Mouse (Mus musculus) lung, postnatal 4 days (tissue): Measurements from ENCODE around the gene Snrnp200.
"Not testable (repeated sequence)": the region's sequence is repeated elsewhere in the genome, so short reads cannot be mapped to it uniquely, and the experiment has no call there.

Experiments
- DNase-seq, 2 experiments: peaks; one replicate each; pipeline ENCODE4 v3.0.0; 2021

Gene Snrnp200

DNA sequence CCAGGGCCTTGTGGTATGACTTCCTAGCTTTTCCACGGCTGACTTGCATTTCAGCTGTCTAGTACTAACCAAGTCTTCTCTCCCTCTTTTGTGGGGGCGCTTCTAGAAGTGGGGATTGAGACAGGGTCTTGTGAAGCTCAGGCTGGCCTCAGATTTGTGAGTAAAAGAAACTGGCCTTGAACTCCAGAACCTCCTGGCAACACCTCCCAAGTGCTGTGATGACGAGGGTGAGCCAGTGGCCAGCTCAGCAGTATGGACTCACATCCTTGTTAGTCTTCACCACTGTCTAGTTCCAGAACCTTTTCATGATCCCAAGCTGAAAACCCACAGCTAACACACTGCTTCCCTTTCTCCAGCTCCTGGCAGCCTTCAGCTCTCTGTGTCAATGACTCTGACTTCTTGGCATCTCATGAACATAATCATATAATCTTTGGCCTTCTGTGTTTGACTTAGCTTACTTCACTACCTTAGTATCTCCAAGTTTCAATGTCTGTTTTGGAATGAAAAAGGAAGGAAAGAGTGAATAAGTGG lies 46.5 kb downstream of the Snrnp200 start:
- no peak for DNase-seq

DNA sequence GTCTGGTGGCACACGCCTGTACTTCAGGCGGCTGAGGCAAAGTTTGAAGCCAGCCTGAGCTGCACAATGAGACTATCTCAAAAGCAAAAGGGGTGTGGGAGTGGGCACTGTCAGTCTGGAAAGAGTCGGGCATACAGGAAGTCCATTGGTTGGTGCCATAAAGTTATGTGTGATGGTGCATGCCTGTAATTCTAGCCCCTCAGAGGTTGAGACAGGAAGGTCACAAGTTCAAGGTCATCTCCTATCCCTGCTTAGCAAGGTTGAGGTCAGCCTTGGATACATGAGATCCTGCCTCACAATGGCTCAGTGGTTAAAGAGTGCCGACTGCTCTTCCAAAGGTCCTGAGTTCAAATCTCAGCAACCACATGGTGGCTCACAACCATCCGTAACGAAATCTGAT lies 47.1 kb downstream of the Snrnp200 start:
- no peak for DNase-seq

DNA sequence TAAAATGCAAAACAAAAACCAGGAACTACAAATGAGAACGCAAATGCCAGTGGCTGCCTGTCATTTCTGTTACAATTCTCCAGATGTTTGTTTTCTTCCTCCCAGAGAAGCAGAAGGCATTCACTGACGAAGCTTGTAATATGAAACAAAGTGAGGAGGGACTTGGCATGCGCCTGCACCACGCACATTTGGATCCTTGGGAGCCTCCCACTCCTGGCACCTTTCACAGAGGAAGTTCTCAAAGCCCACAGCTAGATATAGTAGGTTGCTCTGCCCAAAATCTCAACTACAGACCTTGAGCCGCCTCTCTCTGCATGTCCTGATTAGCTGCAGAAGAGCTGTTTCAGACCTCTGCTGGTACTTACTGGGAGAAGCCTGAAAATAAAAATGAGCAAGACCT lies 51.2 kb downstream of the Snrnp200 start:
- peak; percentile 35 to 80 for DNase-seq

DNA sequence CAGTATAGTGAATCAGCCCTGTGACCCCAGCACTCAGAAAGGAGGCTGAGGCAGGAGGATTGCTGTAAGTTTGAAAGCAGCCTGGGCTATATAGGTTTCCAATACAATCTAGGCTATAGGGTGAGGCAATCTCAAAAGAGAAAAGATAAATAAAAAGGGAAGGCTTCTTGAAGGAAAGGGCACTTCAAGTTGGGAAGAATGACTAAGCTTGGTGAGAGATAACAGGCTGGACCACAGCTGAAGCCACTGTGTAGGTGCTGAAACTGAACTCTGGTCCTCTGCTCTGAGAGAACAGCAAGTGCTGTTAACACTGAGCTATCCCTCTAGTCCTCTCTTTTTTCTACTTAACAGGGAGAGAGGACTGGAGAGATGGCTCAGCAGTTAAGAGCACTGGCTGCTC lies 54.3 kb downstream of the Snrnp200 start:
- no peak for DNase-seq

DNA sequence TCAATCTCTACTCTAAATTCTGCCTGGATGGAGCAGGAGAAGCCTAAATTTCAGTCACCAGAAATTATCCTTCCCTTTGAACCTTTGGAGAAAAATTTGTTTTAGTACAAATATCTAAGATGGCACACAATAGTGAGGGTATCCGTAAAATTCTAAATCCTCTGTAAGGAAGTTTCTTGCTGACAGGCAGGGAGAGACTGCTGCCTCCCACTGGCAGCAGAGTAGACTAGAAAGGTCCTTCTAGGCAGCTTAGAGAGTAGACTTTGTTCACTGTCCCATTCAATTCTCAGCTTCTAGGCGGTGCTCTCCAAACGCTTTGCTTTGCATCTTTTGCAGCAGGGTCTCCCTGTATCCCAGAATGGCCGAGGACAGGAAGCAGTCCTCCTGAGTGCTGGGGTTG lies 59.7 kb downstream of the Snrnp200 start:
- DNase-seq: no peak

DNA sequence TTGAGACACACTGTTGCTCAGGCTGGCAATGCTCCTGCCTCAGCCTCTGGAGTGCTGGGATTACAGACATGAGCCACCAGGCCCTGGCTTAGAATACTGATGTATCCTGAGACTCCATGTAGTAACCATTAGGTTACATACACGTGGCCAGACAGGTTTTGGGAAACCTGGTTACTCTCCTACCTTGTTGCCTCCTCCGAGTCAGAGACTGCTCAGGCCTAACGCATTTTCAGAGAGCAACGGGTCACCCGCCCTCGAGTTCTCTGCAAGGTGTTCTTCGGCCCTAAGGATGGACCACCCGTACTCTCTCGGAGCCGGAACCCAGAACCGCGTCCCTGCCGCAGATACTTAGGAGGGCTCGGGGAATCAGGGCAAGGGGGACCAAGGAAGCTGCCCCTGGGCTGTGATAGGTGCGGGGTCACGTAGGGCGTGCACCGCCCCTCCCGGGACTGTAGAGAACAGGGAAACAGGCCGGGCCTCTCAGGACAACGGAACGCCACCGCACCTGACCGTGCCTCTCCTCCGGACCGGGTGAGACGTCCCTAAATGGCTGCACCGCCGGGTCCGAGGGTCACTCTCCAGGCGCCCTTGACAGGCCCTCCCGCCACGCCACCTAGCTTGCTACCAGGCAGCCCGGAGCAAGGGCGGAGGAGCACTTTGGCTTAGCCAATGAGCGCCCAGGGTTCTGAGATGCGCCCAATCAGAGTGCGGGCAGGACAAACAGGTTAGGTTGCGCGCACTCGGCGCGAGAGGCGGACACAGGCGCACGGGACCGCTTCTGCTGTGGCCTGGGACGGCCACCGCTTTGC lies 61.5 kb downstream of the Snrnp200 start, which contains the start of gene Stard7:
Gene Stard7 (plus strand): TSS at position 728 of the 809 bp plus-strand sequence.
- DNase-seq: peak; percentile 98

DNA sequence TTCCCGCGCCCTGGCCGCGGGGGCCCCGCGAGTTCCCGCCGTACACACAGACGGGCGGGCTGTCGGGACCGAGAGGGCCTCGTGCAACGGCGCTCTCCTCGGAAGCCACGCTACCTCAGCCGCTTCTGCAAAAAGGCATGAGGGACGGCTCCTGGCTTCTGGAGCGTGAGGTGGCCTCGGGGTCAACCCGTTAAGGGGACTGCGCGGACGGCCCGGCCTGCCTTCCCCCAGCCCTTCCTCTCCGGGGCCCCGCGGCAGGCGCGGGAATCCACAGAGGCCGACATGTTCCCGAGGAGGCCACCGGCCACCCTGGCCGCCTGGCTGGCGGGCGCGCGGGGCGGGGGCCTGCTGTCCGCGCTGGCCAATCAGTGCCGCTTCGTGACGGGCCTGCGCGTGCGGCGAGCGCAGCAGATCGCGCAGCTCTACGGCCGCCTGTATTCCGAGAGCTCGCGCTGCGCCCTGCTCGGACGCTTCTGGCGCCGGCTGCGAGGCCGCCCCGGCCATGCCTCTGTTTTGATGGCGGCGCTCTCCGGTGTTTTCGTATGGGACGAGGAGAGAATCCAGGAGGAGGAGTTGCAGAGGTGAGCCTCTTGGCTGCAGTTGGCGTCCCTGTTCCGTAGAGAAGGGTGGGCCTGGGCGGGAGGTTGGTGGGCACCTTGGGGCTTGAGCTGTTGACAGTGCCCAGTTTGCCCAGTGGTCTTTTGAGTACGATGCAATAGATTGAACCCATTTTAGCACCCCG lies 62.3 kb downstream of the Snrnp200 start:
- DNase-seq: peak; percentile 91 to 96

DNA sequence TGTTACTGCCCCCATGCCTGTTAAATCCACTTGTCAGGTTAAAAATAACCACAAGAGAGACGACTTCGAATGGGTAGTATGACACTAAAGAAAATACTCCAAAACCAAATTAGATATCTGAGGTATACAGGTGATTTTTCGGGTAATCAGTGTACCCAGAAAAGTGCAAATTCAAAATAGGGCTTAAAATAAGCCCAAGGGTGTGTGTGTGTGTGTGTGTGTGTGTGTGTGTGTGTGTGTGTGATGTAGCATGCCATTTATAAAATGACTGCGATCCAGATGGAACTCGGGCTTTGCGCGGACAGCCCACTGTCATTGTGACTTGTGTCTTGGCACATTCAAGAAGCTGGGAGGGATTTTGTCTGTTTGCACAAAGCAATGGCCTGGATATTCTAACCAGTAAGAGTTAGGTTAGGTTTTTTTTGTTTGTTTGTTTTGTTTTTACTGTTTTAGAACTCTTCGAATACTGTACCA lies 62.9 kb downstream of the Snrnp200 start:
- peak; percentile 18 to 51 for DNase-seq

DNA sequence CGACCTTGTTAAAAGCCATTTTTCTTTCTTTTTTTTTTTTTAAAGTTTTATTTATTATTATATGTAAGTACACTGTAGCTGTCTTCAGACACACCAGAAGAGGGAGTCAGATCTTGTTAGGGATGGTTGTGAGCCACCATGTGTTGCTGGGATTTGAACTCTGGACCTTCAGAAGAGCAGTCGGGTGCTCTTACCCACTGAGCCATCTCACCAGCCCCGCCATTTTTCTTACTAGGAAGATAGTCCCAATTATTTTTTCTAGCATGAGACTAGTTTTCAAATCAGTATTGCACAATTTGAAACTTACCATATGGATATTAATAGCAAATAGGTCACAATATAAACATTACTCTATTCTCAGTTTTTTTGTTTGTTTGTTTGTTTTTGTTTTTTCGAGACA lies 63.9 kb downstream of the Snrnp200 start:
- not testable (repeated sequence) for DNase-seq

DNA sequence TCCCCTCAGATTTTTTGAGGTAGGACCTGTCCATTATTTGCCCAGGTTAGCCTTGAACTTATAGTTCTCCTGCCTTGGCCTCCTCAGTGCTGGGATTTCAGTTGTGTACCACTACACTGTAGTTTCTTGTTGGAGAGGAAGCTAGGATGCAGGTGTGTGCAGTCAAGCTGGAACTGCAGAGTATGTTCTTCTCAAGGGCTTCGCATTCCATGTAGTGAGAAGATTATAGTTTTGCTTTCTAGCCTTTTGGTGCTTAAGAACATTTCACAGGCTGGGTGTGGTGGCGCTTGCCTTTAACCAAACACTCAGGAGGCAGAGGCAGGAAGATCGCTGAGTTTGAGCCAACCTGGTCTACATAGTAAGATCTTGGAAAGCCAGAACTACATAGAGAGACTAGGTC lies 64.6 kb downstream of the Snrnp200 start:
- DNase-seq: no peak

DNA sequence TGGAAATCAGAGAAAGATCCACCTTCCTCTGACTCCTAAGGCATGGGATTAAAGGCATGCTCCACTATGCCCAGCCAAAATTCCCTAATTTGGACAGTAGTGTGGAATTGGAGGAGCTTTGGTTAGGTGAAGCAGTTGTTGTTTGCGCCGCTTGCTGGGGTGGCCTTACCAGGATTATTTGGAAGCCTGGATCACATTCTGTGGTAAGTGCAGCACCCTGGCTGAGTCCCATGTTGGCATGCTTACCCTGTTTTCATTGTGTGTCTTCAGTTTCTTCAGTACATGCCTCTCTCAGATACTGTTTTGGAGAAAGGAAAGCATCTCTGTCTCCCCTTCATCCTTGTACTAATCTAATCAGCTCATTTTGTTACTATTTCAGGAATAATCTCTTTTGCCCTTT lies 66.4 kb downstream of the Snrnp200 start:
- DNase-seq: no peak

DNA sequence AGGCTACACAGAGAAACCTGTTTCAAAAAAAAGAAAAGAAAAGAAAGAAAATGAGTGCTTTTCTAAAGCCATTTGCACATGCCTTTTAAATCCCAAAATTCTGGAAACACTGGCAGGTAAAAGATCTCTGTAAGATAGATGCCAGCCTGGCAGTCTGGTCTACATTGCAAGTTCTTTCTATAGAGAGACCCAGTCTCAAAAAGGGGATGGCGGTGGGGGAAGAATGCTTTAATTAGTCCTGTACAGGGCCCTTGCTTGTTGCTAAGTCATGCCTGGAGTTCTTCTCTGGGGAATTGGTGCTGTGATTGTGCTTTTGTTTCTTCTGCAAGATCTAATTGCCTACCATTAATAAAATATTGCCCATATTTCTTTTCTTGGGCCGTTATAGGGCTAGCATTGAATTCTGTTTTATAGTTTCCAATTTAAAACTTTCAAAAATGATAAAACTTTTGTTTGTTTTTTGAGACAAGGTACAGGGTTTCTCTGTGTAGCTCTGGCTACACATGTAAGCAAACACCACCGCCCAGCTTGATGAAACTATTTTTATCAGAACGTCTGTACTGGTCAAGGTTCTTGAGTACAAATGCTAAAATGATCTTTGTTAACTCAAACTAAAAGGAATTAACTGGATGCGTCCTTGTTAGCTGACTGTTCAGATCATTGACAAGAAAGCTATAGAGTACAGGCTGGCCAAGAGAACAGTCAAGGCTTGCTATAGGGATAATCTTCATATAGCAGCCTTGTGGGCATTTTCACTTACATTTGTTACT lies 67.5 kb downstream of the Snrnp200 start:
- no peak for DNase-seq

DNA sequence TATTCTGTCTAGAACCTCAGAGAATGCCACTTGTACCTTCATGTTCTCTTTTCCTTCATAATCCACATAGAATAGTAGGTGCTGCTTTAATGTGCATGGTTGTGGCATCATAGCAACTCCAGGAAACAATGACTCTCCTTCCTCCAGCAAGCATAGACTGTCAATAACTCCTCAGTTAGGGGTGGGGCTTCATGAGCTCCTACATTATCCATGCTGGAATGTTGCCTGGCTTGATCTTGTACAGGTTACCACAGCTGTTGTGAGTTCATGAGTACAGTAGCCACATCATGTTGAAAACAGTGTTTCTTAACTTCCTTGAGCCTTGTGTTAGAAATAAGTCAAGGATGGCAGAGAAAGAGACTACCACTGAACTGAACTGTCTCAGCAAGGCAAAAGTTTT lies 70.0 kb downstream of the Snrnp200 start:
- DNase-seq: no peak
